Mouse (Mus musculus): ENCODE results near the gene Treml2. TPM values are rescaled to one million over a fixed set of nuclear protein-coding genes. Genes with fewer than 3 reads are reported as not detected.
A peak's percentile ranks its signal among the peaks of the same experiment; 100 is the strongest.

The Treml2 gene
- polyA plus RNA-seq, 1 experiment from 2014 or later, result 3.8 TPM

GRCm38 (mm10) chr17:48324258-48324657, 25.0 kb downstream of the Treml2 start:
- WGBS (ENCODE audit: insufficient replicate concordance), result 39% methylated on average over 5 of the region's 5 CpGs
- H3K4me1 ChIP-seq (replicated peaks), result peaks cover 33% of the 10 kb centered on the region
- peak overlapping the region; percentile 33 for H3K27ac ChIP-seq (replicated peaks)

GRCm38 (mm10) chr17:48325093-48325492, 25.8 kb downstream of the Treml2 start:
- H3K4me2 ChIP-seq, result no peak overlapping the region
- H3K27me3 ChIP-seq, result no peaks in the 10 kb centered on the region
- no peak overlapping the region for H3K27ac ChIP-seq (replicated peaks)
- H3K9me3 ChIP-seq (replicated peaks), result no peaks in the 10 kb centered on the region
- no peak overlapping the region for H3K4me3 ChIP-seq (replicated peaks)
- 76% methylated on average over 6 of the region's 6 CpGs for WGBS (ENCODE audit: insufficient replicate concordance)
- no peaks in the 10 kb centered on the region for H3K36me3 ChIP-seq (replicated peaks)
- no peak overlapping the region for H3K9ac ChIP-seq
- H3K4me1 ChIP-seq (replicated peaks), result peaks cover 28% of the 10 kb centered on the region
- no peak for ATAC-seq (ENCODE audit: insufficient read depth)

More at GRCm38 (mm10) chr17:48324258-48324657, 25.0 kb downstream of the Treml2 start:
- Histone ChIP-seq H3K4me3 (replicated peaks) (no peak overlapping the region), H3K36me3 (replicated peaks) (no peaks in the 10 kb centered on the region), H3K9ac (no peak overlapping the region), H3K27me3 (no peaks in the 10 kb centered on the region), H3K4me2 (no peak overlapping the region), H3K9me3 (replicated peaks) (no peaks in the 10 kb centered on the region)
- ATAC-seq (ENCODE audit: insufficient read depth), result peak; percentile 55; the same call in 1 of the 2 replicates

GRCm38 (mm10) chr17:48325638-48326037, 26.3 kb downstream of the Treml2 start:
- Histone ChIP-seq H3K4me1 (replicated peaks) (peaks cover 22% of the 10 kb centered on the region), H3K9ac (no peak overlapping the region), H3K27me3 (no peaks in the 10 kb centered on the region), H3K36me3 (replicated peaks) (no peaks in the 10 kb centered on the region), H3K4me2 (no peak overlapping the region), H3K9me3 (replicated peaks) (no peaks in the 10 kb centered on the region), H3K4me3 (replicated peaks) (no peak overlapping the region), H3K27ac (replicated peaks) (no peak overlapping the region)
- no peak for ATAC-seq (ENCODE audit: insufficient read depth)
- WGBS (ENCODE audit: insufficient replicate concordance), result 69% methylated on average over 11 of the region's 11 CpGs

- no peak for ATAC-seq (ENCODE audit: insufficient read depth)
- Histone ChIP-seq H3K9ac (no peak overlapping the region), H3K27me3 (no peaks in the 10 kb centered on the region), H3K9me3 (replicated peaks) (no peaks in the 10 kb centered on the region), H3K4me1 (replicated peaks) (peaks cover 15% of the 10 kb centered on the region; the same call in 1 of the 2 replicates), H3K4me2 (no peak overlapping the region), H3K27ac (replicated peaks) (no peak overlapping the region), H3K4me3 (replicated peaks) (no peak overlapping the region), H3K36me3 (replicated peaks) (no peaks in the 10 kb centered on the region)
- 73% methylated on average over 4 of the region's 4 CpGs for WGBS (ENCODE audit: insufficient replicate concordance)
Measured at GRCm38 (mm10) chr17:48326656-48327055, 27.4 kb downstream of the Treml2 start.

GRCm38 (mm10) chr17:48332524-48332923, 33.2 kb downstream of the Treml2 start:
- no peak for ATAC-seq (ENCODE audit: insufficient read depth)

GRCm38 (mm10) chr17:48334186-48334585, 34.9 kb downstream of the Treml2 start:
- no peak for ATAC-seq (ENCODE audit: insufficient read depth)
- Histone ChIP-seq H3K27me3 (no peaks in the 10 kb centered on the region), H3K36me3 (replicated peaks) (no peaks in the 10 kb centered on the region), H3K9me3 (replicated peaks) (no peaks in the 10 kb centered on the region), H3K9ac (no peak overlapping the region), H3K4me3 (replicated peaks) (no peak overlapping the region), H3K4me2 (no peak overlapping the region), H3K27ac (replicated peaks) (no peak overlapping the region), H3K4me1 (replicated peaks) (0 out of 2 replicates have a peak, but pooled peaks cover 4% of the 10 kb centered on the region)
- WGBS (ENCODE audit: insufficient replicate concordance), result 71% methylated on average over 4 of the region's 4 CpGs

More at GRCm38 (mm10) chr17:48332524-48332923, 33.2 kb downstream of the Treml2 start:
- H3K27ac ChIP-seq (replicated peaks), result no peak overlapping the region
- no peaks in the 10 kb centered on the region for H3K9me3 ChIP-seq (replicated peaks)
- no peak overlapping the region for H3K4me3 ChIP-seq (replicated peaks)
- 0 out of 2 replicates have a peak, but pooled peaks cover 4% of the 10 kb centered on the region for H3K4me1 ChIP-seq (replicated peaks)
- 65% methylated on average over 2 of the region's 2 CpGs for WGBS (ENCODE audit: insufficient replicate concordance)
- H3K27me3 ChIP-seq, result no peaks in the 10 kb centered on the region
- no peak overlapping the region for H3K4me2 ChIP-seq
- no peak overlapping the region for H3K9ac ChIP-seq
- no peaks in the 10 kb centered on the region for H3K36me3 ChIP-seq (replicated peaks)

- Histone ChIP-seq H3K27me3 (no peaks in the 10 kb centered on the region), H3K4me1 (replicated peaks) (0 out of 2 replicates have a peak, but pooled peaks cover 4% of the 10 kb centered on the region), H3K4me3 (replicated peaks) (no peak overlapping the region), H3K9me3 (replicated peaks) (no peaks in the 10 kb centered on the region), H3K9ac (no peak overlapping the region), H3K27ac (replicated peaks) (no peak overlapping the region), H3K36me3 (replicated peaks) (no peaks in the 10 kb centered on the region), H3K4me2 (no peak overlapping the region)
- ATAC-seq (ENCODE audit: insufficient read depth), result peak; percentile 57; the same call in 1 of the 2 replicates
- WGBS (ENCODE audit: insufficient replicate concordance), result 2% methylated on average over 6 of the region's 6 CpGs
Measured at GRCm38 (mm10) chr17:48336857-48337256, 37.6 kb downstream of the Treml2 start.

GRCm38 (mm10) chr17:48340267-48340666, 41.0 kb downstream of the Treml2 start:
- no peak overlapping the region for H3K9ac ChIP-seq
- no peak overlapping the region for H3K27ac ChIP-seq (replicated peaks)
- no peak for ATAC-seq (ENCODE audit: insufficient read depth)
- H3K9me3 ChIP-seq (replicated peaks), result no peaks in the 10 kb centered on the region
- no peak overlapping the region for H3K4me3 ChIP-seq (replicated peaks)
- H3K27me3 ChIP-seq, result no peaks in the 10 kb centered on the region
- H3K4me1 ChIP-seq (replicated peaks), result peaks cover 4% of the 10 kb centered on the region; the same call in 1 of the 2 replicates
- 93% methylated on average over 1 of the region's 1 CpGs for WGBS (ENCODE audit: insufficient replicate concordance)
- H3K36me3 ChIP-seq (replicated peaks), result no peaks in the 10 kb centered on the region
- no peak overlapping the region for H3K4me2 ChIP-seq

- WGBS (ENCODE audit: insufficient replicate concordance), result 21% methylated on average over 3 of the region's 3 CpGs
- no peaks in the 10 kb centered on the region for H3K9me3 ChIP-seq (replicated peaks)
- H3K4me1 ChIP-seq (replicated peaks), result peaks cover 11% of the 10 kb centered on the region; the same call in 1 of the 2 replicates
- no peak overlapping the region for H3K9ac ChIP-seq
- H3K36me3 ChIP-seq (replicated peaks), result no peaks in the 10 kb centered on the region
- no peak overlapping the region for H3K27ac ChIP-seq (replicated peaks)
- H3K4me2 ChIP-seq, result no peak overlapping the region
- ATAC-seq (ENCODE audit: insufficient read depth), result 0 out of 2 replicates have a peak, but pooled peaks have one; percentile 15
- H3K27me3 ChIP-seq, result no peaks in the 10 kb centered on the region
- H3K4me3 ChIP-seq (replicated peaks), result no peak overlapping the region
Measured at GRCm38 (mm10) chr17:48341947-48342346, 42.6 kb downstream of the Treml2 start.

- no peaks in the 10 kb centered on the region for H3K9me3 ChIP-seq (replicated peaks)
- 61% methylated on average over 2 of the region's 2 CpGs for WGBS (ENCODE audit: insufficient replicate concordance)
- H3K4me2 ChIP-seq, result no peak overlapping the region
- H3K4me3 ChIP-seq (replicated peaks), result no peak overlapping the region
- peaks cover 13% of the 10 kb centered on the region; the same call in 1 of the 2 replicates for H3K4me1 ChIP-seq (replicated peaks)
- H3K36me3 ChIP-seq (replicated peaks), result no peaks in the 10 kb centered on the region
- ATAC-seq (ENCODE audit: insufficient read depth), result no peak
- H3K9ac ChIP-seq, result no peak overlapping the region
- no peak overlapping the region for H3K27ac ChIP-seq (replicated peaks)
- H3K27me3 ChIP-seq, result no peaks in the 10 kb centered on the region
Measured at GRCm38 (mm10) chr17:48343065-48343464, 43.8 kb downstream of the Treml2 start.

GRCm38 (mm10) chr17:48345824-48346223, 46.5 kb downstream of the Treml2 start:
- WGBS (ENCODE audit: insufficient replicate concordance), result 53% methylated on average over 4 of the region's 4 CpGs
- ATAC-seq (ENCODE audit: insufficient read depth), result no peak
- H3K9me3 ChIP-seq (replicated peaks), result no peaks in the 10 kb centered on the region

GRCm38 (mm10) chr17:48346231-48346630, 46.9 kb downstream of the Treml2 start, which contains the start of gene Trem2:
Gene Trem2 (plus strand): TSS chr17:48346401.
- Histone ChIP-seq H3K4me2 (no peak within 1 kb of the TSS), H3K9me3 (replicated peaks) (no peaks in the 10 kb centered on the region), H3K27me3 (no peaks in the 10 kb centered on the region), H3K9ac (no peak within 1 kb of the TSS), H3K27ac (replicated peaks) (no peak within 1 kb of the TSS), H3K4me1 (replicated peaks) (peaks cover 13% of the 10 kb centered on the region; the same call in 1 of the 2 replicates), H3K4me3 (replicated peaks) (no peak within 1 kb of the TSS), H3K36me3 (replicated peaks) (no peaks in the 10 kb centered on the region)
- ATAC-seq (ENCODE audit: insufficient read depth), result no peak
- 53% methylated on average over 5 of the region's 5 CpGs for WGBS (ENCODE audit: insufficient replicate concordance)

More at GRCm38 (mm10) chr17:48345824-48346223, 46.5 kb downstream of the Treml2 start:
- Histone ChIP-seq H3K4me2 (no peak overlapping the region), H3K27me3 (no peaks in the 10 kb centered on the region), H3K4me1 (replicated peaks) (peaks cover 13% of the 10 kb centered on the region; the same call in 1 of the 2 replicates), H3K4me3 (replicated peaks) (no peak overlapping the region), H3K36me3 (replicated peaks) (no peaks in the 10 kb centered on the region), H3K9ac (no peak overlapping the region), H3K27ac (replicated peaks) (no peak overlapping the region)
